Mouse (Mus musculus) CH12.LX (cell line): ENCODE data around the gene Cwc25.

Experiments used
- CTCF ChIP-seq, 2 experiments: IDR thresholded peaks in 1 of 2; conservative IDR thresholded peaks in 1 of 2; 2 replicates each; pipeline ENCODE4 v1.5.1; 2011 to 2012; ENCODE audit warnings: low read depth in 2 of 2, low read length in 2 of 2, improper control_type of control experiment in 1 of 2, inconsistent platforms in 1 of 2, mild to moderate bottlenecking in 1 of 2, moderate library complexity in 1 of 2
- ELF1 ChIP-seq: IDR thresholded peaks from 2 replicates; pipeline ENCODE4 v1.6.1; 2014; ENCODE audit warnings: low read depth, mild to moderate bottlenecking, inconsistent platforms, low read length, improper control_type of control experiment
- EP300 ChIP-seq: IDR thresholded peaks from 2 replicates; pipeline ENCODE4 v1.6.1; 2011; ENCODE audit warnings: low read length, improper control_type of control experiment
- ETS1 ChIP-seq: conservative IDR thresholded peaks from 2 replicates; pipeline ENCODE4 v1.6.1; 2012; ENCODE audit warnings: low read depth, mild to moderate bottlenecking, inconsistent platforms, low read length, improper control_type of control experiment, moderate library complexity
- JUND ChIP-seq: conservative IDR thresholded peaks from 2 replicates; pipeline ENCODE4 v1.6.1; 2011; ENCODE audit warnings: low read depth, low read length, improper control_type of control experiment
- MAX ChIP-seq: IDR thresholded peaks from 2 replicates; pipeline ENCODE4 v1.6.1; 2011; ENCODE audit warnings: low read length, improper control_type of control experiment
- POLR2A ChIP-seq: IDR thresholded peaks from 2 replicates; pipeline ENCODE4 v1.6.1; 2011; ENCODE audit warnings: low read depth, mild to moderate bottlenecking, improper control_type of control experiment, low read length
- RCOR1 ChIP-seq: conservative IDR thresholded peaks from 2 replicates; pipeline ENCODE4 v1.6.1; 2012; ENCODE audit warnings: low read depth, mild to moderate bottlenecking, inconsistent platforms, low read length, improper control_type of control experiment
- ZC3H11A ChIP-seq: IDR thresholded peaks from 2 replicates; pipeline ENCODE4 v1.6.1; 2012; ENCODE audit warnings: low read depth, mild to moderate bottlenecking, inconsistent platforms, low read length, improper control_type of control experiment
- ZKSCAN1 ChIP-seq: IDR thresholded peaks from 2 replicates; pipeline ENCODE4 v1.6.1; 2012; ENCODE audit warnings: low read depth, inconsistent platforms, low read length, improper control_type of control experiment, borderline replicate concordance

- TF ChIP-seq CTCF (conservative IDR thresholded peaks at IDR 0.05 in 1 of 2, IDR thresholded peaks at IDR 0.05 in 1 of 2; ENCODE audit: low read depth in 2 of 2, low read length in 2 of 2) (peak in 1 of 2 experiments; percentile 45; a peak in 2 of 4 replicates), ZC3H11A (no peak), POLR2A (no peak), ELF1 (no peak), ETS1 (no peak), MAX (no peak), EP300 (no peak), JUND (no peak), ZKSCAN1 (no peak), RCOR1 (no peak)
Measured at GRCm38 (mm10) chr11:97739155-97739554, 27.2 kb downstream of the Cwc25 start.
